Comparison of ENCODE assay signal across 19 mouse cellular contexts in genomic region chr14:98834316-98834715, GRCm38 (mm10).
"Had no signal": no experiment of that assay in that cellular context is flagged by ENCODE, and none has a peak within 500 bp of the region (broad histone marks: within the 10 kb centered on the region; RNA-seq: fewer than 3 reads in every experiment).

No protein-coding gene starts in this region.

- H3K9me3 ChIP-seq: liver, embryonic 13.5 days; liver, embryonic 15.5 days; lung, embryonic 15.5 days; megakaryocyte, embryonic 14.5 days; midbrain, embryonic 13.5 days; midbrain, embryonic 15.5 days; stomach, embryonic 15.5 days had no signal

- H3K27ac ChIP-seq: liver, embryonic 13.5 days; liver, embryonic 15.5 days; lung, embryonic 15.5 days; macrophage; midbrain, embryonic 13.5 days; midbrain, embryonic 15.5 days; stomach, embryonic 15.5 days; stomach, postnatal 0 days had no signal

- H3K4me1 ChIP-seq: liver, embryonic 13.5 days; liver, embryonic 15.5 days; lung, embryonic 15.5 days; megakaryocyte, embryonic 14.5 days; midbrain, embryonic 15.5 days; stomach, embryonic 15.5 days had no signal

- H3K27me3 ChIP-seq: liver, embryonic 13.5 days; liver, embryonic 15.5 days; lung, embryonic 15.5 days; megakaryocyte, embryonic 14.5 days; midbrain, embryonic 13.5 days; midbrain, embryonic 15.5 days; stomach, embryonic 15.5 days had no signal

- ATAC-seq: liver, postnatal 0 days; lung, postnatal 0 days had no signal

- H3K36me3 ChIP-seq: liver, embryonic 13.5 days; liver, embryonic 15.5 days; lung, embryonic 15.5 days; midbrain, embryonic 13.5 days; midbrain, embryonic 15.5 days; stomach, embryonic 15.5 days had no signal

- H3K4me2 ChIP-seq: liver, embryonic 13.5 days; liver, embryonic 15.5 days; lung, embryonic 15.5 days; midbrain, embryonic 11.5 days; midbrain, embryonic 13.5 days; midbrain, embryonic 15.5 days; stomach, embryonic 15.5 days had no signal

- H3K9ac ChIP-seq: liver, embryonic 13.5 days; liver, embryonic 15.5 days; liver, postnatal 0 days; lung, embryonic 15.5 days; midbrain, embryonic 13.5 days; midbrain, embryonic 15.5 days; stomach, embryonic 15.5 days had no signal

- H3K4me3 ChIP-seq: liver, embryonic 13.5 days; liver, embryonic 15.5 days; lung, embryonic 15.5 days; megakaryocyte, embryonic 14.5 days; midbrain, embryonic 13.5 days; midbrain, embryonic 15.5 days; stomach, embryonic 15.5 days had no signal

- DNase-seq: liver, embryonic 13.5 days; liver, postnatal 0 days; lung, adult 2 months; lung, postnatal 14 days; lung, postnatal 36 days; right cerebral cortex, postnatal 14 days; thymus, adult 2 months; thymus, postnatal 25 days; thymus, postnatal 4 days had no signal
